Mouse (Mus musculus) limb, embryonic 14.5 days (tissue): ENCODE measurements around the gene Hnrnpul1. TPM values are rescaled to one million over a fixed set of nuclear protein-coding genes. Genes with fewer than 3 reads are reported as not detected.

Experiments
- ATAC-seq: fragments of 200-750 bp; cut with Nextera tagmentation; 2 replicates; pipeline ENCODE4 v1.8.0; 2017; ENCODE audit warnings: low read depth, moderate number of reproducible peaks, moderate TSS enrichment; ENCODE audit not compliant: low FRiP score
- DNase-seq: peaks from one replicate; pipeline ENCODE4 v3.0.0-alpha.2; 2015; ENCODE audit warnings: low spot score
- H3K27ac ChIP-seq: fragments of 300-500 bp; sonication (generic); replicated peaks from 2 replicates; pipeline ENCODE4 v1.5.1; 2014; ENCODE audit warnings: low read depth, mild to moderate bottlenecking, low read length, moderate library complexity, mixed read lengths
- H3K27me3 ChIP-seq: fragments of 300-500 bp; sonication (generic); 2 replicates; pipeline ENCODE4 v1.6.1; 2014; ENCODE audit warnings: low read length, mixed read lengths; ENCODE audit not compliant: control insufficient read depth, insufficient read depth
- H3K36me3 ChIP-seq: fragments of 300-500 bp; sonication (generic); 2 replicates; pipeline ENCODE4 v1.6.1; 2014; ENCODE audit warnings: mild to moderate bottlenecking, low read length, moderate library complexity, mixed read lengths; ENCODE audit not compliant: control insufficient read depth, insufficient read depth
- H3K4me1 ChIP-seq: fragments of 300-500 bp; sonication (generic); 2 replicates; pipeline ENCODE4 v1.6.1; 2014; ENCODE audit warnings: antibody characterized with exemption, low read length, mixed read lengths; ENCODE audit not compliant: control insufficient read depth, insufficient read depth
- H3K4me2 ChIP-seq: fragments of 300-500 bp; sonication (generic); replicated peaks from 2 replicates; pipeline ENCODE4 v1.6.1; 2014; ENCODE audit warnings: low read depth, mild to moderate bottlenecking, low read length, moderate library complexity; ENCODE audit not compliant: severe bottlenecking
- H3K4me3 ChIP-seq: fragments of 300-500 bp; sonication (generic); replicated peaks from 2 replicates; pipeline ENCODE4 v1.5.1; 2014; ENCODE audit warnings: low read length
- H3K9ac ChIP-seq: fragments of 300-500 bp; sonication (generic); 2 replicates; pipeline ENCODE4 v1.6.1; 2014; ENCODE audit warnings: mild to moderate bottlenecking, low read depth, low read length, moderate library complexity; ENCODE audit not compliant: severe bottlenecking
- H3K9me3 ChIP-seq: fragments of 300-500 bp; sonication (generic); 2 replicates; pipeline ENCODE4 v1.6.1; 2016; ENCODE audit warnings: low read length; ENCODE audit not compliant: control insufficient read depth
- POLR2A ChIP-seq: fragments of 200-500 bp; IDR thresholded peaks from 2 replicates; pipeline ENCODE4 v1.8.0; 2012; ENCODE audit warnings: inconsistent platforms, mild to moderate bottlenecking, moderate library complexity, borderline replicate concordance; ENCODE audit not compliant: insufficient read depth, insufficient read length; ENCODE audit errors: extremely low read depth
- WGBS: fragments of 180-500 bp; shearing (Covaris S2); extraction: QIAGEN DNeasy Blood & Tissue Kit; methylation state at CpG from one replicate; pipeline ENCODE4 v1.1.7; 2014; 5-methylcytosine and 5-hydroxymethylcytosine counted together
- polyA plus RNA-seq, 2 experiments: library from polyadenylated mRNA; depleted of rRNA in 1 of 2; stranded (reverse) in 1 of 2; unstranded in 1 of 2; fragments of >200 nt; fragmentation: Nextera tagmentation in 1 of 2; extraction: Ambion mirVana in 1 of 2; gene quantifications; 2 replicates each; pipeline versions ENCODE4 v1.2.1 to v1.2.3; 2012 to 2014

Hnrnpul1 gene
- polyA plus RNA-seq, 2 experiments, result 66.8 to 80.7 TPM

GRCm38 (mm10) chr7:25690051-25690450 lies 64.5 kb downstream of the Hnrnpul1 start:
- Histone ChIP-seq H3K9ac (no peak overlapping the region), H3K4me3 (peak overlapping the region; percentile 60; the same call in 1 of the 2 replicates), H3K36me3 (no peaks in the 10 kb centered on the region), H3K9me3 (no peaks in the 10 kb centered on the region), H3K4me1 (peaks cover 21% of the 10 kb centered on the region), H3K4me2 (peak overlapping the region; percentile 90; the same call in 1 of the 2 replicates), H3K27ac (no peak overlapping the region), H3K27me3 (peaks cover 50% of the 10 kb centered on the region)
- no peak for ATAC-seq
- TF ChIP-seq POLR2A, result no peak
- no peak for DNase-seq
- 39% methylated on average over 5 of the region's 5 CpGs for WGBS

- Histone ChIP-seq H3K9me3 (no peaks in the 10 kb centered on the region), H3K4me1 (peaks cover 21% of the 10 kb centered on the region), H3K27ac (no peak overlapping the region), H3K9ac (peak overlapping the region; percentile 46; the same call in 1 of the 2 replicates), H3K4me2 (peak overlapping the region; percentile 90), H3K36me3 (no peaks in the 10 kb centered on the region), H3K4me3 (peak overlapping the region; percentile 60), H3K27me3 (peaks cover 50% of the 10 kb centered on the region)
- TF ChIP-seq POLR2A, result no peak
- DNase-seq, result no peak
- WGBS, result 10% methylated on average over 12 of the region's 12 CpGs
- ATAC-seq, result no peak
Measured at GRCm38 (mm10) chr7:25689603-25690021, 64.9 kb downstream of the Hnrnpul1 start.

GRCm38 (mm10) chr7:25688810-25689586 lies 65.6 kb downstream of the Hnrnpul1 start:
- Histone ChIP-seq H3K36me3 (no peaks in the 10 kb centered on the region), H3K27me3 (peaks cover 50% of the 10 kb centered on the region), H3K4me1 (peaks cover 21% of the 10 kb centered on the region), H3K9me3 (no peaks in the 10 kb centered on the region), H3K27ac (no peak overlapping the region), H3K4me2 (peak overlapping the region; percentile 90), H3K4me3 (peak overlapping the region; percentile 60), H3K9ac (peak overlapping the region; percentile 46)
- ATAC-seq (peak; percentile 51), DNase-seq (peak; percentile 66)
- under 1% methylated on average over 35 of the region's 52 CpGs for WGBS
- TF ChIP-seq POLR2A, result no peak

- H3K27me3 ChIP-seq, result peaks cover 50% of the 10 kb centered on the region
- peak overlapping the region; percentile 60 for H3K4me3 ChIP-seq
- H3K9ac ChIP-seq, result peak overlapping the region; percentile 75
- WGBS, result under 1% methylated on average over 42 of the region's 47 CpGs
- DNase-seq (no peak), ATAC-seq (no peak)
- TF ChIP-seq POLR2A, result no peak
- H3K4me2 ChIP-seq, result peak overlapping the region; percentile 90
- H3K4me1 ChIP-seq, result peaks cover 21% of the 10 kb centered on the region
- H3K27ac ChIP-seq, result no peak overlapping the region
- no peaks in the 10 kb centered on the region for H3K9me3 ChIP-seq
- H3K36me3 ChIP-seq, result no peaks in the 10 kb centered on the region
Measured at GRCm38 (mm10) chr7:25687811-25688401, 66.7 kb downstream of the Hnrnpul1 start.

- no peaks in the 10 kb centered on the region for H3K36me3 ChIP-seq
- no peak within 1 kb of the TSS; the same call in 1 of the 2 replicates for H3K27ac ChIP-seq
- TF ChIP-seq POLR2A, result no peak
- peaks cover 21% of the 10 kb centered on the region for H3K4me1 ChIP-seq
- no peak for DNase-seq
- WGBS, result 1% methylated on average over 47 of the region's 69 CpGs
- H3K27me3 ChIP-seq, result peaks cover 50% of the 10 kb centered on the region
- H3K9me3 ChIP-seq, result no peaks in the 10 kb centered on the region
- peak within 1 kb of the TSS; percentile 60 for H3K4me3 ChIP-seq
- ATAC-seq, result peak; percentile 41
- peak within 1 kb of the TSS; percentile 75 for H3K9ac ChIP-seq
- peak within 1 kb of the TSS; percentile 90 for H3K4me2 ChIP-seq
Measured at GRCm38 (mm10) chr7:25686680-25687531, 67.7 kb downstream of the Hnrnpul1 start, which contains the start of gene Tgfb1. TSS of gene Tgfb1 (plus strand) at chr7:25687002.
